Mouse (Mus musculus) macrophage (primary cell): Measurements from ENCODE around the gene Ppp1r1c. TPM values are rescaled to one million over a fixed set of nuclear protein-coding genes. Genes with fewer than 3 reads are reported as not detected.
A peak's percentile ranks its signal among the peaks of the same experiment; 100 is the strongest.

Experiments used
- H3K27ac ChIP-seq: fragments of 350-480 bp; formaldehyde crosslinking; 2 replicates; pipeline ENCODE4 v1.9.0; 2021
- H3K36me3 ChIP-seq: fragments of 350-480 bp; formaldehyde crosslinking; 2 replicates; pipeline ENCODE4 v1.9.0; 2021; ENCODE audit errors: inconsistent target
- H3K4me3 ChIP-seq: fragments of 350-480 bp; formaldehyde crosslinking; 2 replicates; pipeline ENCODE4 v1.9.0; 2021; ENCODE audit errors: inconsistent target
- H3K79me2 ChIP-seq: fragments of 350-480 bp; formaldehyde crosslinking; 2 replicates; pipeline ENCODE4 v1.9.0; 2021; ENCODE audit errors: inconsistent target
- WGBS: methylation state at CpG from one replicate; pipeline ENCODE4 v1.1.7; 2026; ENCODE audit warnings: inconsistent platforms; ENCODE audit not compliant: missing documents; 5-methylcytosine and 5-hydroxymethylcytosine counted together
- polyA plus RNA-seq: library from polyadenylated mRNA; stranded (reverse); fragments of 250-400 nt; gene quantifications from 3 replicates; pipeline ENCODE4 v1.2.4, GENCODE M21; 2018; ENCODE audit warnings: inconsistent platforms

Ppp1r1c gene
- polyA plus RNA-seq, 1 experiment from 2014 or later = not detected

GRCm38 (mm10) chr2:79704773-79705172 is 2.8 kb upstream of the Ppp1r1c start:
- H3K79me2 ChIP-seq = no peaks in the 10 kb centered on the region
- WGBS = 100% methylated on average over 2 of the region's 2 CpGs
- H3K4me3 ChIP-seq = no peak overlapping the region
- no peaks in the 10 kb centered on the region for H3K36me3 ChIP-seq
- no peak overlapping the region for H3K27ac ChIP-seq

DNA sequence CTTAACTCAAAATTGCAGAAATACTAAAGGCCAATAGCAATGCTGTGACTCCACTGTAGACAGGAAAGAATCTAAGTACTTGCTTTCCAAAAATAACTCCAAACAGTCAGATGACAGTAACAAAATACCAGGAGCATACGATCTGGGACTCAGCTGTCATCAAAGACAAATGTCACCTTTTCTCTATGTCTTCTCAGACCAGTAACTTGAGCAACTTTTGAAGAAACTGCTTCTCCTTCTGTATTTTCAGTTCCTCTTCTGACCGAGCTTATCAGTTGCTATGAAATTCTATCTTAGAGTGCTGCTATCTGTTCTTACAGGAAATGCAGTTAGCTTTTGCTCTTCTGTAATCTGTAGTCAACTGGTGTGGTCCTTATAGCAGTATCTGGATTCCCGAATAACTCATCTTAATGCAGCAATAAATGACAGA is 6.1 kb downstream of the Ppp1r1c start:
- Histone ChIP-seq H3K79me2 (no peaks in the 10 kb centered on the region), H3K4me3 (no peak overlapping the region), H3K36me3 (no peaks in the 10 kb centered on the region), H3K27ac (peak overlapping the region; percentile 68)
- 0% methylated on average over 3 of the region's 3 CpGs for WGBS

- Histone ChIP-seq H3K4me3 (no peak overlapping the region), H3K36me3 (no peaks in the 10 kb centered on the region), H3K27ac (no peak overlapping the region), H3K79me2 (no peaks in the 10 kb centered on the region)
- 97% methylated on average over 6 of the region's 6 CpGs for WGBS
Observed at GRCm38 (mm10) chr2:79714745-79715144, 7.2 kb downstream of the Ppp1r1c start.

- Histone ChIP-seq H3K4me3 (no peak overlapping the region), H3K27ac (no peak overlapping the region), H3K79me2 (no peaks in the 10 kb centered on the region), H3K36me3 (no peaks in the 10 kb centered on the region)
- WGBS = 97% methylated on average over 2 of the region's 2 CpGs
Observed at GRCm38 (mm10) chr2:79715925-79716324, 8.3 kb downstream of the Ppp1r1c start.

DNA sequence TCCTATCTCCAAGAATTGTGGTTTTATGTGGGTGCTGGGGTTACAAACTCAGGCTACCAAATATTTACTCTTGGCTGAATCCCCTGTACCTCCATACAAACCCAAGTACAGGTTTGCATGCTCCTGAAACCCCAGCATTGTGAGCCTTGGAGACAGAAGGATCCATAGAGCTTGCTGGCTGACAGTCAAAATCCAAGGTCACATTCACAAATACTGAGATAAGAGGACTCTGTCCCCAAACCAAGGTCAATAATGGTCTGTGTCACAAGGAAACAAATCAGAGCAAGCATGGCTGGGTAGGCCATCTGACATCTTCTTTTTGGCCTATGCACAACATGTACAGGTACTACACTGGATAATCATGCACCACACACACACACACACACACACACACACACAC is 10.3 kb downstream of the Ppp1r1c start:
- no peaks in the 10 kb centered on the region for H3K36me3 ChIP-seq
- H3K79me2 ChIP-seq = no peaks in the 10 kb centered on the region
- no peak overlapping the region for H3K4me3 ChIP-seq
- no peak overlapping the region for H3K27ac ChIP-seq

DNA sequence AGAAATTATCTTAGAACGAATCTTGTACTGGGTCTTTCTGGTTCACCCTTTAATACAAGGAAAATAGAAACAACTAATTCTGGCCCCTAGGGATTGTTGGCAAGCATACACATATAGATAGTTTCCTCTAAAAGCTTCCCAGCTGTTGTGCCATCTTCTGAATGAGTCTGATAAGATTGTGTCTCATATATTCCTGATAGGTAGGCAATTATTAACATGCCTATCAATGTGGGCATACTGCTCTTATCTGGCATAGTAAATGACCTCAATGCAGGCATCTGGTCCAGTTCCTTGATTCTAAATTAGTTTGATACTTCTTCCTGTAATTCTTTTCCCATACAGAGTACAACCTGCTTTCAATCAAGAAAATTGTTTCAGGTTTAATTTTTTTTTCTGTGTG is 14.8 kb downstream of the Ppp1r1c start:
- no peaks in the 10 kb centered on the region for H3K79me2 ChIP-seq
- no peak overlapping the region for H3K27ac ChIP-seq
- WGBS = 100% methylated on average over 1 of the region's 1 CpGs
- no peaks in the 10 kb centered on the region for H3K36me3 ChIP-seq
- H3K4me3 ChIP-seq = no peak overlapping the region

- Histone ChIP-seq H3K4me3 (no peak overlapping the region), H3K27ac (no peak overlapping the region), H3K79me2 (no peaks in the 10 kb centered on the region), H3K36me3 (no peaks in the 10 kb centered on the region)
- 77% methylated on average over 2 of the region's 2 CpGs for WGBS
Observed at GRCm38 (mm10) chr2:79738958-79739357, 31.4 kb downstream of the Ppp1r1c start.

DNA sequence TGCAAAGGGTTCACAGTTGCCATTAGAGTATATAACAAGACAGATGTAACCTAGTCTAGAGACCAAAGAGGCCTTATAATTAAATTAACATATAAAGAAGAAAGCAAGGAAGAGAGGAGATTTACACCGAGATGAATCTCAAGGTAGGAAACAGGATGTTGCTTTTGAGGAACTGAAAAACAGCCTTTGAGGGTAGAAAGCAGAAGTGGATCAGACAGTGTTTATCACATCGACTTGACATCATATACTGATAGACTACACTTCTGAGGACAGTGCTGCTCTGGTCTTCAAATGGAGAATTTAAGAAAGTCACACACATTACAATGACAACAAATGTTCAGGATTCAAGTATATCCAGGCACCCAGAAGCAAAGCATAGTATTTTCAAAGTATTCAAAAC is 34.4 kb downstream of the Ppp1r1c start:
- no peak overlapping the region for H3K4me3 ChIP-seq
- WGBS = 0% methylated on average over 2 of the region's 2 CpGs
- H3K79me2 ChIP-seq = no peaks in the 10 kb centered on the region
- H3K36me3 ChIP-seq = no peaks in the 10 kb centered on the region
- no peak overlapping the region for H3K27ac ChIP-seq

DNA sequence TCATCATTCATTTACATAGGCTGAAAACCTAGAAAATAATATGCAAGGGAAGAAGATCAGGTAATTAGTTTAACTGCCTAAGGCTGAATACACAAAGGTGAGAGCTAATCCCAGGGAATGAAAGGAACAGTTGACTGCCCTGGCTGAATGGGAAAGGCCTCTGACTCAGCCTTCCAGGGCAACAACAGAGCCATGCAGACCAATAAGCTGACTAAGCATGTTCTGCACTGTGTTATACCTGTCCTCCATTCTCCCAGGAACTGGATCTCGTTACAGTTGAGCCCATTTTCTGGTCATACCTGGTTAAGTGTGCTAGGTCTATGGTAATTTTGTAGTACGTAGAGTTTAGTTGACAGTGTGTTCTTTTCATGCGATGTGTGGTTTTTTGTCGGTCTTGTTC is 36.6 kb downstream of the Ppp1r1c start:
- Histone ChIP-seq H3K36me3 (no peaks in the 10 kb centered on the region), H3K4me3 (no peak overlapping the region), H3K27ac (no peak overlapping the region), H3K79me2 (no peaks in the 10 kb centered on the region)
- WGBS = 94% methylated on average over 4 of the region's 4 CpGs

DNA sequence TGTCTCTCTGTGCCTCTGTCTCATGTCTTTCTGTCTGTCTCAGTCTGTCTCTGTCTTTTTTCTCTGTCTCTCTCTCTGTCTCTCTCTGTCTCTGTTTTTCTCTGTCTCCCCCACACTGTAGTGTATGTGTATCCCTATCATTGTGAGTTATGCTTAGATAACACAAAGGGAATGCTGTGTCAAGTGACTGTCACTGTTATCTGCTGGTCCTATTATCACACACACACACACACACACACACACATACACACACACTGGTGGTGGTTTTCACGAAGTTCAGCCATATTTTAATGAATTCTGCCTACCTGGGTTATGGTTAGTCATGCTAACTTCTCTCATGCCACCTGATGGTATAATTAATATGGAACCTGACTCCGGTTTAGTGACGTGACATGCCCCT is 44.1 kb downstream of the Ppp1r1c start:
- WGBS = 96% methylated on average over 3 of the region's 3 CpGs
- Histone ChIP-seq H3K4me3 (no peak overlapping the region), H3K36me3 (no peaks in the 10 kb centered on the region), H3K27ac (no peak overlapping the region), H3K79me2 (no peaks in the 10 kb centered on the region)

DNA sequence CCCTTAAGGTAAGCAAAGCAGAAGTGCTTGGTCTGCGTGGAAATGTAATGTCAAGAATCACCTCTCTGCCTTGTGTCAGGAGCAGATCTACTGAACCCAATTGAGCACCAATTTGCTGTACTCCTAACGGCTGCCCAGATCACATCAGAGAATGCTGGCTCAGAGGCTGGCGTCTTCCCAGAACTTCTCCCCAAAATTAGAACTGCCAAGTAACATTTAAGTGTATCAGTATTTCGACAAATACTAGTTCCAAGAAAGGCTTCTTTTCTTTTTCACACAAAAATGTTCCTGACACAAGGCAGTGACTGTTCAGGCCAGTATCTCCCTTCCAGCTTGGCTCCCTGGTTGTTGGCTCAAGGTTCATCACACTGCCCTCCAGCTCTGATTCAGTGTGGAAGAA is 52.4 kb downstream of the Ppp1r1c start:
- no peaks in the 10 kb centered on the region for H3K36me3 ChIP-seq
- no peak overlapping the region for H3K27ac ChIP-seq
- WGBS = 91% methylated on average over 4 of the region's 4 CpGs

DNA sequence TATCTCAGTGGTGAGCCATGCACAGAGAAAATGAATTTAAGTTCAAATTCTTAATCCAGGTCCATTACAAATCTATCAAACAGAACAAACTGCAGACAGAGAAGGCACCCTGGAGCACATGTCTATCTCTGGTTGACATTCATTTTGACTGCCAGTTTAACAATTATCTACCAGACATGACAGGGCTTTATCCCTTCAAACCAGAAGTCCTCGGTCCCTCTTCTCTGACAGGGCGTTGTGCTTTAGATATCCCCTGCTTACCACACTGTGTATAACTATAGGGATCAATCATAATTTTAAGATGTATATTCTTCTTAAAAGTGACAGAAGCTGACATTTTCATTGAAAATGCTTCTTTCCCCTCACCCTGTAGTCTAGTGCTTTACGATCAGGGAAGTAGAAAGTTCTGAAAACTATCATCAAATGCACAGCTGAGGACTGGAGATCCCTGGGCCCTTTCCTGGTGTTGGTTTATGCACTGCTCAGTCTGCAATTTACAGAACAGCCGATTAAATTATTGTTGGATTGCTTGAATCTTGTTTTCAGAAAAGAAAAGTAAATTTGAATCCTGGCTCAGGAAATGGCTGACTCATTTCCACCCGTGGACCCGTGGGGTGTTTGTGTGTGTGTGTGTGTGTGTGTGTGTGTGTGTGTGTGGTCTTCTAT is 55.3 kb downstream of the Ppp1r1c start:
- 57% methylated on average over 6 of the region's 6 CpGs for WGBS
- Histone ChIP-seq H3K4me3 (no peak overlapping the region), H3K36me3 (no peaks in the 10 kb centered on the region), H3K27ac (no peak overlapping the region), H3K79me2 (no peaks in the 10 kb centered on the region)

More for the DNA sequence above, 52.4 kb downstream of the Ppp1r1c start:
- Histone ChIP-seq H3K79me2 (no peaks in the 10 kb centered on the region), H3K4me3 (no peak overlapping the region)

- no peaks in the 10 kb centered on the region for H3K36me3 ChIP-seq
- H3K79me2 ChIP-seq = no peaks in the 10 kb centered on the region
- WGBS = 38% methylated on average over 3 of the region's 3 CpGs
- H3K4me3 ChIP-seq = no peak overlapping the region
- no peak overlapping the region for H3K27ac ChIP-seq
Observed at GRCm38 (mm10) chr2:79765032-79765431, 57.5 kb downstream of the Ppp1r1c start.

GRCm38 (mm10) chr2:79765723-79766122 is 58.1 kb downstream of the Ppp1r1c start:
- Histone ChIP-seq H3K27ac (no peak overlapping the region), H3K79me2 (no peaks in the 10 kb centered on the region), H3K36me3 (no peaks in the 10 kb centered on the region), H3K4me3 (no peak overlapping the region)
- WGBS = 48% methylated on average over 7 of the region's 7 CpGs

DNA sequence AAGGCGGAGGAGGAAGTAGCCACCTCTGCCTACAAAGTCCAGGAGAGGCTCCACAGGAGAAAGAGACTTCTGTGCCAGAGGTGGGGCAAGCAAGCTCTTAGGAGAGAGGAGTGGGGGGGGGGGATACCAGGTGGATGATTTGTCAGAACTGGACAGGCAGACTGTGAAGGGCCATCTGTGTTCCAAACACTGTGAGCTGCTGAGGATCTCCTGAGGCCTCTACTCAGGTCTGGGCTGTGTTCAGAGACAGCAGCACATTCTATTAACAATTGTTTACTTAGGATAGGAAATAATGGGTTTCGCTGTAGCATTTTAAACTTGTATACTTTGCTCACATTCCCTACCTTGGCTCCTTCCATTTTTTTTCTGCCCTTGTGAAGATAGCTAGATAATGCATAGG is 61.0 kb downstream of the Ppp1r1c start:
- no peaks in the 10 kb centered on the region for H3K79me2 ChIP-seq
- no peak overlapping the region for H3K4me3 ChIP-seq

DNA sequence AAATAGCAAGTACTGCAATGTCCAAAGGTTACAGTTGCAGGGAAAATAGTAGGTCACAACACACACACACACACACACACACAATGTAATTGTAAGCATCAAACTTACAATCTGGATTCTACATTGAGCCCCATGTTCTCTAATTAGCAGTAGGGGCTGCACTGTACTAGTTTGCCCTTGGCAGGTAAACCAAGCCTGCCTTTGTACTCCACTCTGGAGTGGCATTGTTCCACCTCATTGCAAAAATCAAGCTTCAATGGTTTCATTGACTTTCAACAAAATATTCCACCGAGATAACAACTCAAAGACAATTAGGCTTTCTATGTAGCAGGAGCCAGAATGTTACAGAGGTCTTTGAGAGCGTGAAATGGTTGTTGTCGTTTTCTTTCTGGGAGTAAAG is 62.7 kb downstream of the Ppp1r1c start:
- H3K27ac ChIP-seq = no peak overlapping the region
- no peak overlapping the region for H3K4me3 ChIP-seq
- WGBS = 83% methylated on average over 3 of the region's 3 CpGs
- H3K36me3 ChIP-seq = no peaks in the 10 kb centered on the region
- no peaks in the 10 kb centered on the region for H3K79me2 ChIP-seq

More for the DNA sequence above, 61.0 kb downstream of the Ppp1r1c start:
- no peaks in the 10 kb centered on the region for H3K36me3 ChIP-seq
- H3K27ac ChIP-seq = no peak overlapping the region
- WGBS = 100% methylated on average over 2 of the region's 2 CpGs
